Mouse (Mus musculus) lung, postnatal 0 days (tissue): ENCODE data around the gene Grb10. TPM values are rescaled to one million over a fixed set of nuclear protein-coding genes. Genes with fewer than 3 reads are reported as not detected.

ENCODE experiments used
- ATAC-seq: fragments of 200-750 bp; cut with Nextera tagmentation; 2 replicates; pipeline ENCODE4 v1.8.0; 2017; ENCODE audit warnings: moderate library complexity
- DNase-seq: peaks from one replicate; pipeline ENCODE4 v3.0.0-alpha.2; 2016; ENCODE audit warnings: low spot score
- H3K27ac ChIP-seq: fragments of 300-500 bp; sonication (generic); 2 replicates; pipeline ENCODE4 v1.5.1; 2014; ENCODE audit warnings: antibody characterized with exemption, mild to moderate bottlenecking, low read length, mixed read lengths
- H3K27me3 ChIP-seq: fragments of 300-500 bp; sonication (generic); replicated peaks from 2 replicates; pipeline ENCODE4 v1.6.1; 2014; ENCODE audit warnings: low read length, mixed read lengths; ENCODE audit not compliant: insufficient read depth
- H3K36me3 ChIP-seq: fragments of 300-500 bp; sonication (generic); 2 replicates; pipeline ENCODE4 v1.6.1; 2014; ENCODE audit warnings: low read length, mixed read lengths; ENCODE audit not compliant: insufficient read depth
- H3K4me1 ChIP-seq: fragments of 300-500 bp; sonication (generic); 2 replicates; pipeline ENCODE4 v1.6.1; 2014; ENCODE audit warnings: antibody characterized with exemption, low read depth, low read length, mixed read lengths; ENCODE audit not compliant: insufficient read depth
- H3K4me2 ChIP-seq: fragments of 300-500 bp; sonication (generic); replicated peaks from 2 replicates; pipeline ENCODE4 v1.6.1; 2014; ENCODE audit warnings: low read depth, mild to moderate bottlenecking, low read length, moderate library complexity, mixed read lengths
- H3K4me3 ChIP-seq: fragments of 300-500 bp; sonication (generic); 2 replicates; pipeline ENCODE4 v1.5.1; 2014; ENCODE audit warnings: low read depth, low read length
- H3K9ac ChIP-seq: fragments of 300-500 bp; sonication (generic); replicated peaks from 2 replicates; pipeline ENCODE4 v1.6.1; 2014; ENCODE audit warnings: low read depth, mild to moderate bottlenecking
- H3K9me3 ChIP-seq: fragments of 300-500 bp; sonication (generic); 2 replicates; pipeline ENCODE4 v1.6.1; 2016; ENCODE audit warnings: low read length, mixed read lengths
- CTCF ChIP-seq: IDR thresholded peaks from 2 replicates; pipeline ENCODE4 v1.5.1; 2016; ENCODE audit warnings: antibody characterized with exemption, mild to moderate bottlenecking
- EP300 ChIP-seq: IDR thresholded peaks from 2 replicates; pipeline ENCODE4 v1.6.1; 2016; ENCODE audit warnings: antibody characterized with exemption, mild to moderate bottlenecking, control low read depth
- WGBS: fragments of 180-500 bp; shearing (Covaris S2); extraction: QIAGEN DNeasy Blood & Tissue Kit; methylation state at CpG from one replicate; pipeline ENCODE4 v1.1.7; 2014; 5-methylcytosine and 5-hydroxymethylcytosine counted together
- polyA plus RNA-seq: library from polyadenylated mRNA; unstranded; fragments of >200 nt; fragmentation: Nextera tagmentation; extraction: Ambion mirVana; gene quantifications from 2 replicates; pipeline ENCODE4 v1.2.1, GENCODE M21; 2015

Grb10 gene
- polyA plus RNA-seq, 1 experiment from 2014 or later = 86.9 TPM

- Histone ChIP-seq H3K27ac (peak overlapping the region; percentile 20; the same call in 1 of the 2 replicates), H3K9me3 (no peaks in the 10 kb centered on the region), H3K27me3 (peaks cover 15% of the 10 kb centered on the region), H3K9ac (no peak overlapping the region; the same call in 1 of the 2 replicates), H3K36me3 (no peaks in the 10 kb centered on the region), H3K4me1 (no peaks in the 10 kb centered on the region), H3K4me2 (peak overlapping the region; percentile 64), H3K4me3 (peak overlapping the region; percentile 67)
- TF ChIP-seq CTCF (no peak), EP300 (no peak)
- ATAC-seq (no peak), DNase-seq (no peak)
- WGBS = 15% methylated on average over 12 of the region's 12 CpGs
These were observed 3.2 kb downstream of the Grb10 start for GRCm38 (mm10) chr11:12035324-12035723.

- WGBS = 52% methylated on average over 4 of the region's 4 CpGs
- Histone ChIP-seq H3K27me3 (peaks cover 17% of the 10 kb centered on the region), H3K4me3 (peak overlapping the region; percentile 67)
These were observed 3.7 kb downstream of the Grb10 start for GRCm38 (mm10) chr11:12034781-12035180.

GRCm38 (mm10) chr11:12034371-12034770 lies 4.1 kb downstream of the Grb10 start:
- WGBS = 31% methylated on average over 5 of the region's 5 CpGs
- Histone ChIP-seq H3K36me3 (no peaks in the 10 kb centered on the region), H3K4me3 (peak overlapping the region; percentile 67), H3K4me2 (peak overlapping the region; percentile 64), H3K9me3 (no peaks in the 10 kb centered on the region), H3K4me1 (no peaks in the 10 kb centered on the region), H3K27ac (no peak overlapping the region), H3K9ac (no peak overlapping the region), H3K27me3 (peaks cover 21% of the 10 kb centered on the region)
- TF ChIP-seq CTCF (no peak), EP300 (no peak)
- DNase-seq (no peak), ATAC-seq (no peak)

More at GRCm38 (mm10) chr11:12034781-12035180, 3.7 kb downstream of the Grb10 start:
- no peaks in the 10 kb centered on the region for H3K36me3 ChIP-seq
- no peak overlapping the region; the same call in 1 of the 2 replicates for H3K9ac ChIP-seq
- no peak for ATAC-seq
- no peaks in the 10 kb centered on the region for H3K4me1 ChIP-seq
- no peaks in the 10 kb centered on the region for H3K9me3 ChIP-seq
- TF ChIP-seq EP300 = no peak
- DNase-seq = no peak
- no peak overlapping the region for H3K27ac ChIP-seq
- peak overlapping the region; percentile 64 for H3K4me2 ChIP-seq

GRCm38 (mm10) chr11:12032831-12033230 lies 5.7 kb downstream of the Grb10 start:
- Histone ChIP-seq H3K4me2 (peak overlapping the region; percentile 25; the same call in 1 of the 2 replicates), H3K4me3 (no peak overlapping the region), H3K9me3 (no peaks in the 10 kb centered on the region), H3K27ac (peak overlapping the region; percentile 47; the same call in 1 of the 2 replicates), H3K36me3 (no peaks in the 10 kb centered on the region), H3K27me3 (peaks cover 33% of the 10 kb centered on the region), H3K4me1 (no peaks in the 10 kb centered on the region), H3K9ac (no peak overlapping the region)
- peak; percentile 48 for DNase-seq
- peak; percentile 16; the same call in 1 of the 2 replicates for ATAC-seq
- WGBS = 24% methylated on average over 5 of the region's 5 CpGs
- TF ChIP-seq CTCF = no peak
- no peak for TF ChIP-seq EP300

GRCm38 (mm10) chr11:12026638-12027037 lies 11.8 kb downstream of the Grb10 start:
- peak; percentile 9 for DNase-seq
- no peaks in the 10 kb centered on the region for H3K36me3 ChIP-seq
- no peak overlapping the region for H3K9ac ChIP-seq
- H3K4me3 ChIP-seq = peak overlapping the region; percentile 3; the same call in 1 of the 2 replicates
- H3K27ac ChIP-seq = no peak overlapping the region
- no peak for TF ChIP-seq EP300
- no peak for TF ChIP-seq CTCF
- ATAC-seq = peak; percentile 2; the same call in 1 of the 2 replicates
- H3K9me3 ChIP-seq = peaks cover 13% of the 10 kb centered on the region; the same call in 1 of the 2 replicates
- no peaks in the 10 kb centered on the region for H3K4me1 ChIP-seq
- peak overlapping the region; percentile 49; the same call in 1 of the 2 replicates for H3K4me2 ChIP-seq
- peaks cover 41% of the 10 kb centered on the region for H3K27me3 ChIP-seq
- WGBS = 60% methylated on average over 16 of the region's 17 CpGs

- Histone ChIP-seq H3K4me1 (no peaks in the 10 kb centered on the region), H3K36me3 (no peaks in the 10 kb centered on the region), H3K9me3 (peaks cover 13% of the 10 kb centered on the region; the same call in 1 of the 2 replicates), H3K9ac (no peak overlapping the region), H3K4me3 (peak overlapping the region; percentile 3; the same call in 1 of the 2 replicates), H3K27ac (no peak overlapping the region), H3K4me2 (peak overlapping the region; percentile 49), H3K27me3 (peaks cover 40% of the 10 kb centered on the region)
- TF ChIP-seq CTCF (peak; percentile 82), EP300 (no peak)
- 58% methylated on average over 108 of the region's 108 CpGs for WGBS
- peak; percentile 97 for ATAC-seq
- peak; percentile 74 for DNase-seq
These were observed 12.5 kb downstream of the Grb10 start for GRCm38 (mm10) chr11:12025756-12026593.
